Mouse (Mus musculus): Measurements from ENCODE around the gene Cacng7.

- TF ChIP-seq CTCF (IDR thresholded peaks at IDR 0.05) (no peak), EP300 (IDR thresholded peaks at IDR 0.05) (no peak)
Measured at GRCm38 (mm10) chr7:3332224-3332615, 535 bp upstream of the Cacng7 start.
